Comparison of ENCODE assay signal across 15 mouse cellular contexts in the genomic region with DNA sequence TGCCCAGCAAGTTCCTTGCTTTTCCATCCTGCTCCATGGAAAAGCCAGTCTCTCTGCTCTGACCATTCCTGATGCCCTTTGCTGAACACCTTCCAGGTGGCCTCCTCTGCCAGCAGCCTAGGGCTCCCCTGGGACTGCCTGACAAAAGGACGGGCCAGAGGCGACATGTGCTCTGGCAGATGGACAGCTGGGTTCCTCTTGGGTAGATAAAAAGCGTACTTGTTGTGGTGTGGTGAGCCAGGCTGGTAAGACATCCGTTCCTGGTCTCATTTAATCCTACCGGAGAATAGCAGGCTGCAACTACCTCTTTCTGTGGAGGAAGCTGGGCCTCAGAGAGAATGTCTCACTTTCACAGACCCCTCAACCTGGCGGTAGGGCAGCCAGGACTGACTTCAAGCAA. TPM values are rescaled to one million over a fixed set of nuclear protein-coding genes. Genes with fewer than 3 reads are reported as not detected.
A peak's percentile ranks its signal among the peaks of the same experiment; 100 is the strongest.
DNase-seq lines count a peak whose midpoint lies in the region.
"Had no signal": no experiment of that assay in that cellular context is flagged by ENCODE, and none has a peak within 500 bp of the region (broad histone marks: within the 10 kb centered on the region; RNA-seq: fewer than 3 reads in every experiment).

No protein-coding gene starts in this region.

- peak; percentile 13 for DNase-seq in cerebellum, adult 11 months
- DNase-seq in cerebellum, adult 8-10 months, result no peak
- peak; percentile 34 for DNase-seq in MN1 (ENCODE audit: low spot score)
- peak; percentile 28 for DNase-seq in hindbrain, embryonic 10.5 days (ENCODE audit: low spot score)
- no peak for DNase-seq in spleen, postnatal 14 days (ENCODE audit: low spot score in 2 of 2)
- DNase-seq in gastrocnemius, adult 8-10 months (ENCODE audit: low spot score in 2 of 2), result no peak
- no peak for DNase-seq in adipocyte (ENCODE audit: low spot score)
- DNase-seq: heart, adult 11 months; lung, adult 18-20 months; spleen, adult 18-20 months had no signal

- no peaks in the 10 kb centered on the region for H3K27me3 ChIP-seq in hindbrain, embryonic 10.5 days (ENCODE audit: insufficient read depth, poor library complexity, severe bottlenecking)
- peaks cover 53% of the 10 kb centered on the region for H3K27me3 ChIP-seq in megakaryocyte, embryonic 14.5 days (replicated peaks)
- H3K27me3 ChIP-seq: intestine, embryonic 15.5 days; Patski had no signal

- H3K36me3 ChIP-seq in hindbrain, embryonic 10.5 days, result no peaks in the 10 kb centered on the region
- H3K36me3 ChIP-seq in megakaryocyte, embryonic 14.5 days (replicated peaks; ENCODE audit: low read length), result no peaks in the 10 kb centered on the region
- H3K36me3 ChIP-seq: intestine, embryonic 15.5 days had no signal

- peak overlapping the region; percentile 78 for H3K27ac ChIP-seq in hindbrain, embryonic 10.5 days
- H3K27ac ChIP-seq: intestine, embryonic 15.5 days had no signal

- H3K9me3 ChIP-seq in hindbrain, embryonic 10.5 days, result no peaks in the 10 kb centered on the region
- no peaks in the 10 kb centered on the region for H3K9me3 ChIP-seq in megakaryocyte, embryonic 14.5 days
- H3K9me3 ChIP-seq: intestine, embryonic 15.5 days had no signal

- 33% methylated on average over 6 of the region's 6 CpGs for WGBS in hindbrain, embryonic 10.5 days

- H3K4me1 ChIP-seq in hindbrain, embryonic 10.5 days (replicated peaks), result peaks cover 79% of the 10 kb centered on the region
- H3K4me1 ChIP-seq in megakaryocyte, embryonic 14.5 days, result peaks cover 63% of the 10 kb centered on the region

- no peak overlapping the region for H3K4me3 ChIP-seq in hindbrain, embryonic 10.5 days
- peak overlapping the region; percentile 46 for H3K4me3 ChIP-seq in megakaryocyte, embryonic 14.5 days (replicated peaks)
- H3K4me3 ChIP-seq: intestine, embryonic 15.5 days had no signal

RNA-seq across cellular contexts. Expression of a gene that starts 0.6 kb away (rescaled TPM):
- 0.30 TPM in 2 replicates for polyA plus RNA-seq in hindbrain, embryonic 10.5 days (2016; fragmentation: Nextera tagmentation; extraction: Ambion mirVana)
- not detected in 2 replicates for polyA plus RNA-seq in megakaryocyte, embryonic 14.5 days (2012; ENCODE audit: insufficient read depth, low replicate concordance)
- not detected for total RNA-seq in gastrocnemius, adult 8-10 months (2022)
- total RNA-seq: layer of hippocampus, adult 8-10 months; neutrophil, adult 5-6 weeks had no signal
- polyA plus RNA-seq: intestine, embryonic 15.5 days; Patski had no signal

RNA-seq across cellular contexts. Expression of a gene that starts 29.3 kb away (rescaled TPM):
- 7.6 and 8.9 TPM in 2 replicates for polyA plus RNA-seq in hindbrain, embryonic 10.5 days (2016; fragmentation: Nextera tagmentation; extraction: Ambion mirVana)
- polyA plus RNA-seq in megakaryocyte, embryonic 14.5 days (2012; ENCODE audit: insufficient read depth, low replicate concordance), result 1.4 and 2.3 TPM in 2 replicates
- 10 to 100 TPM; 15.6 to 27.1 (median 16.7) TPM for total RNA-seq in gastrocnemius, adult 8-10 months (2022)

RNA-seq across cellular contexts. Expression of a gene that starts 29.4 kb away (rescaled TPM):
- polyA plus RNA-seq in hindbrain, embryonic 10.5 days (2016; fragmentation: Nextera tagmentation; extraction: Ambion mirVana), result 116 and 121 TPM in 2 replicates
- 17.7 and 23.7 TPM in 2 replicates for polyA plus RNA-seq in megakaryocyte, embryonic 14.5 days (2012; ENCODE audit: insufficient read depth, low replicate concordance)
- 10 to 100 TPM; 77.8 to 92.6 (median 86.3) TPM for total RNA-seq in gastrocnemius, adult 8-10 months (2022)

Comparison
In these comparisons a context has a peak if more than half of its experiments do, and no peak if none do; other contexts are left out.
1. DNase-seq: peak in cerebellum, adult 11 months (single experiment), MN1 (single experiment) and hindbrain, embryonic 10.5 days (single experiment); none in cerebellum, adult 8-10 months (single experiment), spleen, postnatal 14 days (0 of 2), gastrocnemius, adult 8-10 months (0 of 2) and adipocyte (single experiment).